Mouse (Mus musculus) heart, embryonic 11.5 days (tissue): Measurements from ENCODE around the gene Mink1. TPM values are rescaled to one million over a fixed set of nuclear protein-coding genes. Genes with fewer than 3 reads are reported as not detected.

ENCODE experiments used
- ATAC-seq: fragments of 200-750 bp; cut with Nextera tagmentation; replicated peaks from 2 replicates; pipeline ENCODE4 v1.8.0; 2017; ENCODE audit warnings: moderate library complexity; ENCODE audit not compliant: insufficient number of reproducible peaks, low FRiP score, low TSS enrichment
- H3K27ac ChIP-seq: fragments of 300-500 bp; sonication (generic); 2 replicates; pipeline ENCODE4 v1.5.1; 2014; ENCODE audit warnings: mild to moderate bottlenecking, low read depth, low read length
- H3K27me3 ChIP-seq: fragments of 300-500 bp; sonication (generic); 2 replicates; pipeline ENCODE4 v1.6.1; 2014; ENCODE audit warnings: mild to moderate bottlenecking, low read length, mixed read lengths; ENCODE audit not compliant: control insufficient read depth, insufficient read depth
- H3K36me3 ChIP-seq: fragments of 300-500 bp; sonication (generic); 2 replicates; pipeline ENCODE4 v1.6.1; 2014; ENCODE audit warnings: mild to moderate bottlenecking, low read length, moderate library complexity, mixed read lengths; ENCODE audit not compliant: control insufficient read depth, insufficient read depth
- H3K4me1 ChIP-seq: fragments of 300-500 bp; sonication (generic); 2 replicates; pipeline ENCODE4 v1.6.1; 2014; ENCODE audit warnings: low read length; ENCODE audit not compliant: control insufficient read depth, insufficient read depth
- H3K4me2 ChIP-seq: fragments of 300-500 bp; sonication (generic); 2 replicates; pipeline ENCODE4 v1.6.1; 2014; ENCODE audit warnings: mild to moderate bottlenecking, moderate library complexity
- H3K4me3 ChIP-seq: fragments of 300-500 bp; sonication (generic); 2 replicates; pipeline ENCODE4 v1.5.1; 2014; ENCODE audit warnings: low read depth, low read length
- H3K9ac ChIP-seq: fragments of 300-500 bp; sonication (generic); 2 replicates; pipeline ENCODE4 v1.6.1; 2014; ENCODE audit warnings: mild to moderate bottlenecking, low read depth, low read length, moderate library complexity
- H3K9me3 ChIP-seq: fragments of 300-500 bp; sonication (generic); replicated peaks from 2 replicates; pipeline ENCODE4 v1.6.1; 2016; ENCODE audit warnings: low read length; ENCODE audit not compliant: control insufficient read depth
- WGBS: fragments of 180-500 bp; shearing (Covaris S2); extraction: QIAGEN DNeasy Blood & Tissue Kit; methylation state at CpG from one replicate; pipeline ENCODE4 v1.1.7; 2014; ENCODE audit not compliant: insufficient replicate concordance; 5-methylcytosine and 5-hydroxymethylcytosine counted together
- polyA plus RNA-seq: library from polyadenylated mRNA; unstranded; fragments of >200 nt; fragmentation: Nextera tagmentation; extraction: Ambion mirVana; gene quantifications from 2 replicates; pipeline ENCODE4 v1.2.1, GENCODE M21; 2014

The Mink1 gene
- polyA plus RNA-seq, 1 experiment from 2014 or later, result 15.1 TPM

- Histone ChIP-seq H3K4me2 (peak within 1 kb of the TSS; percentile 95), H3K9ac (peak within 1 kb of the TSS; percentile 69), H3K27me3 (peaks cover 8% of the 10 kb centered on the region), H3K4me3 (peak within 1 kb of the TSS; percentile 45), H3K4me1 (peaks cover 11% of the 10 kb centered on the region), H3K36me3 (peaks cover 15% of the 10 kb centered on the region), H3K9me3 (no peaks in the 10 kb centered on the region), H3K27ac (peak within 1 kb of the TSS; percentile 3; the same call in 1 of the 2 replicates)
- no peak for ATAC-seq
- WGBS, result 10% methylated on average over 21 of the region's 21 CpGs
Observed at GRCm38 (mm10) chr11:70615516-70616093, 52.9 kb downstream of the Mink1 start, which contains the start of gene 4930544D05Rik. Gene 4930544D05Rik, plus strand, starts transcription at chr11:70615848.

DNA sequence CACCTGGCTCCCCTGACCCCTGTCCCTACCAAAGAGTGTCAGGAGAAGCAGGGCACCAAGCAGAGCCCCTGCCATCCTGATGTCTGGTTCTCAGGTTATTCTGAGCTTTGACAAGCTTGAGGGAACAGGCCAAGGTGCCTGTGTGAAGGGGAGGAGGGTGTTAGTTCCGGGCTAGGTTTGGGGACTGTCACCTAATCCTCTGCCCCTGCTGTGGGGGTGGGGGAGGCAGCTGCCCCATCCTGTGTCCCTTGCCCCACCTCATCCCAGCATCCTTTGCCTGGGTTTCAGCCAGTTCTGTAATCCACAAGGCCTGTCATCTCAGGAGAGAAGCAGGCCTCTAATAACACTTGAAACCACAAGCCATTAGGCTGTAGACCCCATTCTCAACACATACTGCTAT, 56.4 kb downstream of the Mink1 start, which contains the start of gene Chrne:
TSS of gene Chrne (minus strand) at position 116 of the 400 bp plus-strand sequence.
- no peaks in the 10 kb centered on the region for H3K36me3 ChIP-seq
- H3K27ac ChIP-seq, result no peak within 1 kb of the TSS
- 25% methylated on average over 1 of the region's 1 CpGs for WGBS
- no peak for ATAC-seq
- no peaks in the 10 kb centered on the region for H3K9me3 ChIP-seq
- no peak within 1 kb of the TSS for H3K9ac ChIP-seq
- H3K4me3 ChIP-seq, result no peak within 1 kb of the TSS
- peaks cover 13% of the 10 kb centered on the region for H3K4me1 ChIP-seq
- H3K27me3 ChIP-seq, result peaks cover 8% of the 10 kb centered on the region
- H3K4me2 ChIP-seq, result no peak within 1 kb of the TSS

- no peak overlapping the region for H3K4me3 ChIP-seq
- ATAC-seq, result no peak
- no peak overlapping the region for H3K4me2 ChIP-seq
- no peaks in the 10 kb centered on the region for H3K36me3 ChIP-seq
- no peak overlapping the region for H3K9ac ChIP-seq
- H3K27me3 ChIP-seq, result no peaks in the 10 kb centered on the region; the same call in 1 of the 2 replicates
- no peak overlapping the region for H3K27ac ChIP-seq
- H3K9me3 ChIP-seq, result no peaks in the 10 kb centered on the region
- 33% methylated on average over 7 of the region's 7 CpGs for WGBS
- 0 out of 2 replicates have a peak, but pooled peaks cover 2% of the 10 kb centered on the region for H3K4me1 ChIP-seq
Observed at GRCm38 (mm10) chr11:70621972-70622814, 59.5 kb downstream of the Mink1 start.

DNA sequence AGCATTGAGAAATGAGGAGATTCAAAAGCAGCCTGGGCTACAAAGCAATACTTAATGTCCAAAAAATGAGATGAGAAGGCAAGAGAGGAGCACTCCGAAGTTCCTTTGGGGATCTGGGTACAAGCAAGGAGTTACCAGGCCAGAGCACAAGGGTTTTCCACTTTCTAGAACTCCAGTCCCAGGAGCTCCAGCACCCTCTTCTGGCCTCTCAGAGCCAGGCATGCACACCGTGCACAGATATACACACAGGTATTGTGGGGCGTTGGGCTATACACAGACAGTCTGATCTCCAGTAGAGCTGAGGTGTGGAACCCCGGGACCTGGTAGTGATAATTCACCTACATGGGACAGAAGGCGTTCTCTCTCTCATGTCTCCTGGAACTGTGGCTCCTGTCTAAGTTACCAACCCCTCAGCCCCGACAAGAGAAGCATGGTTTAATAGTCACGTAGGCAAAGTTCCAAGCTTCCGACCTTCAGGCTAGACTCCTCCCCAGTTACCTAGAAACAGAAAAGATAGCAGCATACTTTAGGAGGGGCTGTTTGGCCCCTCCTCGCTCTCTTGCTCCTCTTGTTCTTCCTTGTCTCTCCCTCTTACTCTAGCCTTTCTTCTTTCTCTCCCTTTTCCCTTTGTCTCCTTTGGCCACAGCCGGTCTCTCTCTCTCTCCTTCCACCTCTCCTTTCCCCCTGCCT, 60.5 kb downstream of the Mink1 start:
- Histone ChIP-seq H3K9ac (no peak overlapping the region), H3K4me1 (0 out of 2 replicates have a peak, but pooled peaks cover 2% of the 10 kb centered on the region), H3K27ac (no peak overlapping the region), H3K36me3 (no peaks in the 10 kb centered on the region), H3K4me3 (no peak overlapping the region), H3K9me3 (no peaks in the 10 kb centered on the region), H3K27me3 (no peaks in the 10 kb centered on the region; the same call in 1 of the 2 replicates), H3K4me2 (no peak overlapping the region)
- 76% methylated on average over 10 of the region's 10 CpGs for WGBS
- no peak for ATAC-seq

GRCm38 (mm10) chr11:70625473-70625872, 62.8 kb downstream of the Mink1 start:
- no peak overlapping the region for H3K27ac ChIP-seq
- ATAC-seq, result no peak
- no peaks in the 10 kb centered on the region for H3K36me3 ChIP-seq
- H3K4me2 ChIP-seq, result no peak overlapping the region
- H3K9me3 ChIP-seq, result no peaks in the 10 kb centered on the region
- no peak overlapping the region for H3K4me3 ChIP-seq
- 0 out of 2 replicates have a peak, but pooled peaks cover 2% of the 10 kb centered on the region for H3K4me1 ChIP-seq
- 41% methylated on average over 4 of the region's 4 CpGs for WGBS
- H3K9ac ChIP-seq, result no peak overlapping the region
- no peaks in the 10 kb centered on the region for H3K27me3 ChIP-seq

DNA sequence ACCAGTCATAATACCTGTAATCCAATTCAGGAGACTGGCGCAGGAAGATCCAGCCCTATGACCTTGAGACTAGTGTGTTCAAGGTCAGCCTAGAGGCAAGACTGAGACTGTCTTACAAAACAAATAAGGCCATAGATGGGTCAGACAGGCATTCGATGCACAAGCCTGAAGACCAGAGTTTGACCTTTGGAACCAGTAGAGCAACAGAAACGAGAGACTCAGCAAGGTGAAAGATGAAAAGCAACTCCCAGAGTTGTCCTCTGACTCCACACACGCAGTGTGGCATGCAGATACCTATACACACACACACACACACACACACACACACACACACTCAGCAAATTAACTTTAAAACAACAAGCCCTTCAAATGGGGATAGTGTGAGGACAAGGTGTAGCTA, 64.2 kb downstream of the Mink1 start:
- no peak for ATAC-seq
- Histone ChIP-seq H3K9ac (no peak overlapping the region), H3K4me3 (no peak overlapping the region), H3K4me2 (no peak overlapping the region), H3K4me1 (0 out of 2 replicates have a peak, but pooled peaks cover 2% of the 10 kb centered on the region), H3K36me3 (no peaks in the 10 kb centered on the region), H3K9me3 (no peaks in the 10 kb centered on the region), H3K27me3 (no peaks in the 10 kb centered on the region), H3K27ac (no peak overlapping the region)
- 70% methylated on average over 4 of the region's 4 CpGs for WGBS

GRCm38 (mm10) chr11:70628431-70628830, 65.8 kb downstream of the Mink1 start:
- H3K36me3 ChIP-seq, result no peaks in the 10 kb centered on the region
- no peak overlapping the region for H3K27ac ChIP-seq
- H3K4me2 ChIP-seq, result no peak overlapping the region
- H3K9ac ChIP-seq, result no peak overlapping the region
- WGBS, result 64% methylated on average over 2 of the region's 2 CpGs
- ATAC-seq, result no peak
- no peaks in the 10 kb centered on the region for H3K27me3 ChIP-seq
- H3K9me3 ChIP-seq, result no peaks in the 10 kb centered on the region
- no peaks in the 10 kb centered on the region for H3K4me1 ChIP-seq
- no peak overlapping the region for H3K4me3 ChIP-seq

- ATAC-seq, result no peak
- 60% methylated on average over 5 of the region's 5 CpGs for WGBS
Observed at GRCm38 (mm10) chr11:70629557-70629956, 66.9 kb downstream of the Mink1 start.

More at GRCm38 (mm10) chr11:70629557-70629956, 66.9 kb downstream of the Mink1 start:
- no peaks in the 10 kb centered on the region for H3K27me3 ChIP-seq
- no peak overlapping the region for H3K4me2 ChIP-seq
- H3K9me3 ChIP-seq, result no peaks in the 10 kb centered on the region
- no peaks in the 10 kb centered on the region for H3K4me1 ChIP-seq
- no peaks in the 10 kb centered on the region for H3K36me3 ChIP-seq
- no peak overlapping the region for H3K4me3 ChIP-seq
- H3K27ac ChIP-seq, result no peak overlapping the region
- H3K9ac ChIP-seq, result no peak overlapping the region
